Comparison of ENCODE assay signal across 8 mouse cellular contexts in the genomic region with DNA sequence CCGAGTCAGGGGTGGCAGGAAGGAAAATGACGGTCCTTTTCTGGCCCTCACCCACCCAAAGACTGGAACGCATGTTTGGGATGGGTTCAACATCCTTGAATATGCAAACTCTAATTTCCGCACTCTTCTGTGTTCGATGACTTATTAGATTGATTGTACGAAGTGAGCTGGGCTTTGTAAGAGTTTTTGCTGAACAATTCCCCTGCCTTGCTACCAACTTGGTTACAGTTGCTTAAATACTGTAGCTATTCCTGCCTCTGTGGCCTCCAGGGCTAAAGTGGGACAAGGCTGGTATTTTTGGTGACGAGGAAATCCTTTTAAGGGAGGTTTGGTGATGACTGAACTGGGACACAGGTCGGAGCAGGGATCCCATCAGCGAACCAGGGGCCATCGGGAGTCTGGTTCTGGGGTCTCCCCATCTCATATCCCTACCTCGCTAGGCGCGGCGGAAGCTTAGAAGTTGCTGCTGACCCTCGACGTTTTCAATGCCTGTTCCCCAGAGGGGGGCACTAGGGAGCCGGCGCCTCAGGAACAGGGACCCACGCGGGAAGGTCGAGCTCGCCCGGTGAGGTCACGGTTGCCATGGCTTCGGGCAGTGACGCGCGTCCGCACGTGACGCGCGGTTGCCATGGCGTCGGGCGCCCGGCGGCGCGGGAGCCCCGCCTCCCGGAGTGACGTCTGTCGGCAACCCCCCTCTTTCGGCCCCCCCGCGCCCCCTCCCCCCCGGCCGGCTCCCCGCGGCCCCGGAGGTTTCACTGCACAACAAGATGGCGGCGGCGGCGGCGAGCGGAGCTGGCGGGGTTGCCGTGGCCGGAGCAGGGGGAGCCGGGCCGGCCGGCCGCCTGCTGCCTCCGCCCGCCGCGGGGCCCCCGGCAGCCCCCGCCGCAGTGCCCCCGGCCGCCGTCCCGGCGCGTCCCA. TPM values are rescaled to one million over a fixed set of nuclear protein-coding genes. Genes with fewer than 3 reads are reported as not detected.
DNase-seq lines count a peak whose midpoint lies in the region; ATAC-seq lines count a peak whose summit lies in the region.

Pafah1b2 (minus strand) TSS at position 600 of the 918 bp plus-strand sequence.
Sik3 (plus strand) TSS at position 730 of the 918 bp plus-strand sequence.

- WGBS in embryonic facial prominence, embryonic 12.5 days: 3% methylated on average over 54 of the region's 78 CpGs
- 4% methylated on average over 76 of the region's 78 CpGs for WGBS in limb, embryonic 10.5 days
- WGBS in midbrain, embryonic 12.5 days: 6% methylated on average over 38 of the region's 78 CpGs

- H3K4me1 ChIP-seq in embryonic facial prominence, embryonic 12.5 days: peaks cover 35% of the 10 kb centered on the region
- peaks cover 68% of the 10 kb centered on the region for H3K4me1 ChIP-seq in limb, embryonic 10.5 days
- H3K4me1 ChIP-seq in midbrain, embryonic 12.5 days: peaks cover 46% of the 10 kb centered on the region

- peak within 1 kb of the TSS; percentile 73 for H3K4me2 ChIP-seq in embryonic facial prominence, embryonic 12.5 days (replicated peaks)
- peak within 1 kb of the TSS; percentile 76 for H3K4me2 ChIP-seq in midbrain, embryonic 12.5 days (replicated peaks)

- peak within 1 kb of the TSS; percentile 86 for H3K27ac ChIP-seq in embryonic facial prominence, embryonic 12.5 days
- H3K27ac ChIP-seq in limb, embryonic 10.5 days: peak within 1 kb of the TSS; percentile 99
- H3K27ac ChIP-seq in midbrain, embryonic 12.5 days (replicated peaks): peak within 1 kb of the TSS; percentile 90

- H3K36me3 ChIP-seq in embryonic facial prominence, embryonic 12.5 days: no peaks in the 10 kb centered on the region
- H3K36me3 ChIP-seq in limb, embryonic 10.5 days: no peaks in the 10 kb centered on the region
- H3K36me3 ChIP-seq in midbrain, embryonic 12.5 days: no peaks in the 10 kb centered on the region

- H3K9ac ChIP-seq in embryonic facial prominence, embryonic 12.5 days: peak within 1 kb of the TSS; percentile 97
- H3K9ac ChIP-seq in midbrain, embryonic 12.5 days (replicated peaks): peak within 1 kb of the TSS; percentile 98

- H3K9me3 ChIP-seq in embryonic facial prominence, embryonic 12.5 days: no peaks in the 10 kb centered on the region
- no peaks in the 10 kb centered on the region for H3K9me3 ChIP-seq in limb, embryonic 10.5 days (replicated peaks)
- no peaks in the 10 kb centered on the region for H3K9me3 ChIP-seq in midbrain, embryonic 12.5 days

- DNase-seq in 3134 (ENCODE audit: extremely low read depth, insufficient read length, low spot score): peak; percentile 93
- DNase-seq in adrenal gland, postnatal 36 days: peak; percentile 96 to 97
- DNase-seq in heart, adult 11 months: peak; percentile 99
- peak; percentile 94 for DNase-seq in kidney, adult 11 months
- peak; percentile 98 for DNase-seq in limb, embryonic 10.5 days (ENCODE audit: low spot score)
- DNase-seq in skeletal muscle tissue, adult 2 months (ENCODE audit: low read depth, low spot score): peak; percentile 96

- peak within 1 kb of the TSS; percentile 95 for H3K4me3 ChIP-seq in embryonic facial prominence, embryonic 12.5 days
- H3K4me3 ChIP-seq in limb, embryonic 10.5 days: peak within 1 kb of the TSS; percentile 100
- H3K4me3 ChIP-seq in midbrain, embryonic 12.5 days: peak within 1 kb of the TSS; percentile 91

- peak; percentile 73 for ATAC-seq in embryonic facial prominence, embryonic 12.5 days (ENCODE audit: insufficient number of reproducible peaks, insufficient read depth, low FRiP score, low TSS enrichment)
- ATAC-seq in midbrain, embryonic 12.5 days (ENCODE audit: low FRiP score, low read depth): peak; percentile 83

- no peaks in the 10 kb centered on the region for H3K27me3 ChIP-seq in embryonic facial prominence, embryonic 12.5 days
- no peaks in the 10 kb centered on the region for H3K27me3 ChIP-seq in limb, embryonic 10.5 days (ENCODE audit: low read depth, poor library complexity, severe bottlenecking)
- H3K27me3 ChIP-seq in midbrain, embryonic 12.5 days: no peaks in the 10 kb centered on the region; the same call in 1 of the 2 replicates

RNA-seq across cellular contexts. Expression of gene Pafah1b2, which starts in this region (rescaled TPM):
- 100 to 1,000 TPM; 148 to 173 TPM for total RNA-seq in adrenal gland, postnatal 36 days (2021)
- polyA plus RNA-seq in embryonic facial prominence, embryonic 12.5 days (2016; fragmentation: Nextera tagmentation; extraction: Ambion mirVana): 230 and 231 TPM in 2 replicates
- polyA plus RNA-seq in limb, embryonic 10.5 days (2016; fragmentation: Nextera tagmentation; extraction: Ambion mirVana): 246 and 265 TPM in 2 replicates
- 291 and 326 TPM in 2 replicates for polyA plus RNA-seq in midbrain, embryonic 12.5 days (2016; fragmentation: Nextera tagmentation; extraction: Ambion mirVana)

RNA-seq across cellular contexts. Expression of gene Sik3, which starts in this region (rescaled TPM):
- total RNA-seq in adrenal gland, postnatal 36 days (2021): 10 to 100 TPM; 55.1 to 60.0 TPM
- polyA plus RNA-seq in embryonic facial prominence, embryonic 12.5 days (2016; fragmentation: Nextera tagmentation; extraction: Ambion mirVana): 12.0 and 15.6 TPM in 2 replicates
- 10.6 and 11.3 TPM in 2 replicates for polyA plus RNA-seq in limb, embryonic 10.5 days (2016; fragmentation: Nextera tagmentation; extraction: Ambion mirVana)
- polyA plus RNA-seq in midbrain, embryonic 12.5 days (2016; fragmentation: Nextera tagmentation; extraction: Ambion mirVana): 11.8 and 12.6 TPM in 2 replicates

Comparison
In these comparisons a context has a peak if more than half of its experiments do, and no peak if none do; other contexts are left out.
1. Peak in every context shown above with its lines: DNase-seq, ATAC-seq, H3K4me3 ChIP-seq and H3K27ac ChIP-seq.